Mouse (Mus musculus) lung, adult 2 months (tissue): ENCODE measurements around the gene Slc17a9. TPM values are rescaled to one million over a fixed set of nuclear protein-coding genes. Genes with fewer than 3 reads are reported as not detected.

ENCODE experiments used
- DNase-seq: peaks from one replicate; pipeline ENCODE4 v3.0.0; 2022
- H3K4me1 ChIP-seq: fragments of 200-500 bp; 2 replicates; pipeline ENCODE4 v1.6.1; 2011; ENCODE audit warnings: low read length; ENCODE audit not compliant: control insufficient read depth, insufficient read depth
- H3K4me3 ChIP-seq: fragments of 200-500 bp; replicated peaks from 2 replicates; pipeline ENCODE3; 2011; ENCODE audit warnings: low read depth, mild to moderate bottlenecking, control low read depth, low read length; ENCODE audit errors: extremely low read depth
- CTCF ChIP-seq: fragments of 200-500 bp; IDR thresholded peaks from 2 replicates; pipeline ENCODE4 v1.5.1; 2011; ENCODE audit warnings: mild to moderate bottlenecking, low read length, control low read depth; ENCODE audit not compliant: insufficient read depth
- POLR2A ChIP-seq: fragments of 200-500 bp; IDR thresholded peaks from 2 replicates; pipeline ENCODE4 v1.6.1; 2011; ENCODE audit warnings: low read depth, mild to moderate bottlenecking, control low read depth, low read length, borderline replicate concordance; ENCODE audit errors: extremely low read depth
- WGBS: fragments of 180-500 bp; shearing (Covaris S2); methylation state at CpG from one replicate; pipeline ENCODE4 v1.1.7; 2018; 5-methylcytosine and 5-hydroxymethylcytosine counted together
- polyA plus RNA-seq: library from polyadenylated mRNA; depleted of rRNA; stranded (reverse); fragments of >200 nt; gene quantifications from 2 replicates; pipeline ENCODE4 v1.2.3, GENCODE M21; 2012; rRNA removed

Gene Slc17a9
- polyA plus RNA-seq, result 10.1 and 10.2 TPM in 2 replicates

DNA sequence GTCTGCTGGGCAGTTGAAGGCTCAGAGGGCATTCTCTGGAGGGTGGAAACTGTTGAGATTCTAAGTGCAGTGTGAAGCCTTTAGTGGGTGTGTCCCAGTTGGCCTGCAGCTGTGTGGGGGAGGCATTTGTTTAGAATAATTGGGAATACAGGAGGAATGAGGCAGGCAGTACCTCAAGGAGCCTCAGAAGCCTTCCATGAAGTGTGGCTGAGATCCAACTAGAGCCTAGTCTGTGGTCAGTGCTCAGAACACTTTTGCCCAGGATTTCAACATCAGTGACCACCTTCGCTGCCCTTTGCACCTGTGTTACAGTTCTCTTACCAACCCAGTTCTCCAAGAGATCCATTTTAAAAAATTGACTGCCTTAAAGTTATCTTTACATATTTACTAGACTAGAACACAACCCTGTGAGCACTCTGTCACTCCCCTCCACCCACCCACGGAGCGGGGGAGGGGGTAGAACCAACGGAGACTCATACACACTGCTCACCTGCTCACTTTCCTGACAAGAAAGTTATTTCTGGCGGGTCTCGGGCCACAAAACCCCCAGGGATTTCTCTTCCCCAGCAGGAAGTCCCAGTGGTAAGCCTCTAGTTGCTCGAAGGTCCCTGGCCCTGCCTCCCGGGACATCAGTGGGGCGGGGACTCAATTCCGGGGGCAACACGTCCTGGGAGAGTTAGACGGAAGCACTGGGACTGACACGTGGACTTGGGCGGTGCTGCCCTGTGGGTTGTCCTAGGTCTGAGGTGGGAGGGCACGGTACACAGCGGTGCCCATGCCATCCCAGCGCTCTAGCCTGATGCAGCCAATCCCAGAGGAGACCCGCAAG, at the start of gene Slc17a9:
Gene Slc17a9 (plus strand): TSS at position 679 of the 829 bp plus-strand sequence.
- H3K4me1 ChIP-seq, result peaks cover 6% of the 10 kb centered on the region
- 6% methylated on average over 18 of the region's 18 CpGs for WGBS
- TF ChIP-seq POLR2A (peak; percentile 24; the same call in 1 of the 2 replicates), CTCF (no peak)
- peak; percentile 57 for DNase-seq
- peak within 1 kb of the TSS; percentile 40 for H3K4me3 ChIP-seq

GRCm38 (mm10) chr2:180676706-180677105, 48.4 kb upstream of the Slc17a9 start:
- no peak for TF ChIP-seq POLR2A
- TF ChIP-seq CTCF, result no peak
- Histone ChIP-seq H3K4me1 (peaks cover 4% of the 10 kb centered on the region; the same call in 1 of the 2 replicates), H3K4me3 (no peak overlapping the region)
- no peak for DNase-seq
- WGBS, result 77% methylated on average over 2 of the region's 2 CpGs

DNA sequence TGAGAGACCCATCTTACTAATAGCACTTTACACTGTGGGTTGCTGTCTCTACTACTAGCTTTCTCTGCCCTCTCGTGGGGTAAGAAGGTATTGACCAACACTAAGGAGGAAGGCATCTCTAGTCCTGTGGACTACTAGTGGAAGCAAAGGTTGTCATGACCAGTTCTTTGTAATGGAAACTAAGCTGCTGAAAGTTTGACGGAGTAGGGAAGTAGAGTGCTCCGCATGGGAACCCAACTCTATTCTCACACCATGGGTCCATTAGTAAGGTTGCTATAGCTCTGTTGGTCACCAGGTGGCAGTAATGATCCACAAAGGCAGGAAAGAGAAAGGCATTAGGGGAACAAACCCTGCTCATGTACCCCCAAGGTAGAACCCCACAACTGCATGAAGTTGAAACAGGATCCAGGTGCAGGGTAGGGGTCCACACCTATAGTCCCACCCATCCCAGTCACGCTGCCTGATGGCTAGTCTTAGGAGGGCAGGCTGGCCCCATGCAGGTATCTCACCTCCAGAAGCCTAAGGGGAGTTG, 46.4 kb upstream of the Slc17a9 start:
- no peak for TF ChIP-seq POLR2A
- peak; percentile 36 for TF ChIP-seq CTCF
- DNase-seq, result peak; percentile 66
- H3K4me3 ChIP-seq, result no peak overlapping the region
- WGBS, result 17% methylated on average over 4 of the region's 4 CpGs
- peaks cover 4% of the 10 kb centered on the region; the same call in 1 of the 2 replicates for H3K4me1 ChIP-seq

DNA sequence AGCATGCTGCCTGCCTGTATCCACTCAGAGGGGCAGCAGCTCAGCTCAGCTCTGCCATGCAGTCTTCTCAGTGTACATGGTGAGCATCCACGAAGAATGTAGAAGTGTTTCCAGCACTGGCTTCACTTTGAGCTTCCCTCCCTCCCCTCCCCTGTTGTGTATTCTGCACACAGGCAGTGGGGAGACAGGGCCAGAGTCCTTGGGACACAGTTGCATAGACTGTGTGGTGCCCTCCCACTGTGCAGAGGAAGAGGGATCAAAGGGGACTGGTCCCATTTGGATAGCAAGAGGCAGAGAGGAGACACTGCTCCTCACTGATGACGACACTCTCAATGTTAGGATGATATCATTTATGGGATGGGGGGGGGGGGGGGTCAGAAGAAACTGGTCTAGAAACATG, 43.8 kb upstream of the Slc17a9 start:
- WGBS, result 51% methylated on average over 2 of the region's 2 CpGs

DNA sequence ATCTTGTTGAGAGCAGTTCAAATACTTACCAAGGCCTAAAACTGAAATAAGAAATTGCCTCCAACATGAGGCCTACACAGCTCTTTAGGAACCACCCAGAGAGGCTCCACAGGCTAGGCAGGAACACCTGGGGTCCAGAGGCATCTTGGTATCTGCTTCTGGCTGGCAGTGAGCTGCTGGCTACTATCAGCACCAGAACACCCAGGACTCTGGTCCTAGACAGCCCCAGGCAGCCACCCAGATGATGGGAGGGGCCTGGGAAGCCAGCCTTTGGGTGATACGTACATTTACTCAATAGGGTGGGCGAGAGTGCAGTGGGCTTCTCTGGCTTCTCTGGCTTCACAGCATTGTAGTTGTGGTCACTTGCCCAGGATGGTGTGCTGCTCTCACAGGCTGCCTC, 41.5 kb upstream of the Slc17a9 start:
- no peak for TF ChIP-seq CTCF
- TF ChIP-seq POLR2A, result no peak
- no peak for DNase-seq
- no peak overlapping the region for H3K4me3 ChIP-seq
- H3K4me1 ChIP-seq, result peaks cover 4% of the 10 kb centered on the region; the same call in 1 of the 2 replicates
- 84% methylated on average over 2 of the region's 2 CpGs for WGBS

More for the DNA sequence above, 43.8 kb upstream of the Slc17a9 start:
- no peak for DNase-seq
- peaks cover 4% of the 10 kb centered on the region; the same call in 1 of the 2 replicates for H3K4me1 ChIP-seq
- H3K4me3 ChIP-seq, result no peak overlapping the region
- TF ChIP-seq POLR2A (no peak), CTCF (no peak)

- TF ChIP-seq POLR2A, result no peak
- Histone ChIP-seq H3K4me1 (no peaks in the 10 kb centered on the region), H3K4me3 (no peak overlapping the region)
- DNase-seq, result no peak
- WGBS, result 88% methylated on average over 4 of the region's 4 CpGs
Measured at GRCm38 (mm10) chr2:180684031-180684430, 41.0 kb upstream of the Slc17a9 start.

DNA sequence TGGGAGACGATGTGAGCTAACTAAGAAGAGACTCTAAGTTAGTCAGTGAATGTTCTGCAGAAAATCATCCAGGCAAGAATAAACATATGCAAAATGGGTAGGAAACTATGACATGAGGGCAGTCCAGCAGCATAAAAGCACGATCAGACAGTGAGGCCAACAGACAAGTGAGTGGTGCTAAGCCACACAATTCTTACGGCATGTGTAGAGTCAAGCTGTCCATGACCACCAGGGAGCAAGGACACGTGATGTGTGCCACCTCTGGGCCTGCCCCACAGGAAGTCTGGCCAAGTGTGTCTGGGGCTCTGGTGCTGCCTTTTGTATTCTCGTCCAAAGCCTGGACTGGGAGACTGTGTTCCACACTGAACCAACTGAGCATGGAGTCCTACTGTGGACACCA, 35.2 kb upstream of the Slc17a9 start:
- 61% methylated on average over 5 of the region's 5 CpGs for WGBS
- no peak overlapping the region for H3K4me3 ChIP-seq
- H3K4me1 ChIP-seq, result peaks cover 8% of the 10 kb centered on the region
- DNase-seq, result no peak
- TF ChIP-seq CTCF (no peak), POLR2A (no peak)

- 0% methylated on average over 1 of the region's 1 CpGs for WGBS
Measured at GRCm38 (mm10) chr2:180692630-180693029, 32.4 kb upstream of the Slc17a9 start.

DNA sequence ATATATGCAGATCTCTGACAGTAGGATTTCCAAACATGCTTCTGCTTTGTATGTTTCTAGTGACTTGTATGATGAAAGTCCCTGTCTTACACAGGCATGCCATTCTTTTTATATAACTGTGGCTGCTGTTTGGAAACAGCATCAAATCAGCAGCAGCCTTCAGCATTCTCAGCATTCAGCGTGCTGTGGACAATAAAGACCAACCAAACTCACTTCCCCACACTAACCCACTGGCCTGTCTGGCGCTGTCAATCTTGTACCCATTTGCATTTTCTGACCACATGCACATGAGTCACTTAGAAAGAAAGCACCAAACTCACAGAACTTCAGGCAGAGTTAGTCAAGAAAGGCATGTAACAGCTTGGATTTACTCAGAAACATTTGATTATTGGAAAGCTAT, 29.9 kb upstream of the Slc17a9 start:
- TF ChIP-seq CTCF (no peak), POLR2A (no peak)
- Histone ChIP-seq H3K4me3 (no peak overlapping the region), H3K4me1 (peaks cover 15% of the 10 kb centered on the region)
- DNase-seq, result no peak
- 49% methylated on average over 2 of the region's 2 CpGs for WGBS

More at GRCm38 (mm10) chr2:180692630-180693029, 32.4 kb upstream of the Slc17a9 start:
- no peak for DNase-seq
- Histone ChIP-seq H3K4me1 (peaks cover 8% of the 10 kb centered on the region), H3K4me3 (no peak overlapping the region)
- TF ChIP-seq POLR2A (no peak), CTCF (no peak)

DNA sequence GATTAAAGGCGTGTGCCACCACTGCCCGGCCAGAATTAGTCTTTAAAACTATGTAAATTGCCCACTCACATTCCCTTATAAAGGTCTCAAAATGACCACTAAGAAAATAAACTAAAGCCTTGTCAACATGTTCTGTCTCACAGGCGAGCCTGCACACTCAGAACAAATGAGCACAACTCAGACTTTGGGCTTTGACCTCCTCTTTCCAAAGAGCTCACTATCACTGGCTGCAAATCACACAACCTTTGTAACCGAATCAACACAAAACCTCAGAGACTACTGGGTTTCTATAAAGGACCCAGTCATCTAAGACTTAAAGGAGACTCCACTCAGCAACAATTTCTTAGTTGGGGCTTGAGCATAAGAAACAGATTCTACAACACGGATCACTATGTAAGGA, 24.6 kb upstream of the Slc17a9 start:
- WGBS, result 50% methylated on average over 5 of the region's 5 CpGs
- TF ChIP-seq POLR2A (no peak), CTCF (no peak)
- Histone ChIP-seq H3K4me1 (peaks cover 17% of the 10 kb centered on the region), H3K4me3 (peak overlapping the region; percentile 96)
- no peak for DNase-seq
